Mouse (Mus musculus) E14TG2a.4 (cell line): ENCODE measurements at regions not wholly inside any gene's neighbourhood (a gene's known extent, or its start where the extent isn't known, plus 50 kb on each side); places are given as distances from the start of the nearest gene placed in this dataset.
"Not testable (repeated sequence)": the region's sequence is repeated elsewhere in the genome, so short reads cannot be mapped to it uniquely, and the experiment has no call there.

Source experiments
- H3K27me3 ChIP-seq: 2 replicates; pipeline ENCODE4 v1.6.1; 2014; ENCODE audit warnings: low read length, control low read depth; ENCODE audit not compliant: insufficient read depth
- H3K36me3 ChIP-seq: 2 replicates; pipeline ENCODE4 v1.6.1; 2014; ENCODE audit warnings: low read length, control low read depth; ENCODE audit not compliant: insufficient read depth
- H3K4me1 ChIP-seq: replicated peaks from 2 replicates; pipeline ENCODE4 v1.6.1; 2014; ENCODE audit warnings: low read depth, low read length, control low read depth
- H3K4me3 ChIP-seq: replicated peaks from 2 replicates; pipeline ENCODE4 v1.5.1; 2014; ENCODE audit warnings: mild to moderate bottlenecking, low read length
- H3K9me3 ChIP-seq: 2 replicates; pipeline ENCODE4 v1.6.1; 2014; ENCODE audit warnings: low read length, control low read depth
- CTCF ChIP-seq: conservative IDR thresholded peaks from 2 replicates; pipeline ENCODE4 v1.5.1; 2014; ENCODE audit warnings: low read length
- NANOG ChIP-seq: IDR thresholded peaks from 2 replicates; pipeline ENCODE4 v1.6.1; 2014; ENCODE audit warnings: borderline replicate concordance, low read length, mixed read lengths
- POU5F1 ChIP-seq: IDR thresholded peaks from 2 replicates; pipeline ENCODE4 v1.6.1; 2014; ENCODE audit warnings: low read length, borderline replicate concordance

DNA sequence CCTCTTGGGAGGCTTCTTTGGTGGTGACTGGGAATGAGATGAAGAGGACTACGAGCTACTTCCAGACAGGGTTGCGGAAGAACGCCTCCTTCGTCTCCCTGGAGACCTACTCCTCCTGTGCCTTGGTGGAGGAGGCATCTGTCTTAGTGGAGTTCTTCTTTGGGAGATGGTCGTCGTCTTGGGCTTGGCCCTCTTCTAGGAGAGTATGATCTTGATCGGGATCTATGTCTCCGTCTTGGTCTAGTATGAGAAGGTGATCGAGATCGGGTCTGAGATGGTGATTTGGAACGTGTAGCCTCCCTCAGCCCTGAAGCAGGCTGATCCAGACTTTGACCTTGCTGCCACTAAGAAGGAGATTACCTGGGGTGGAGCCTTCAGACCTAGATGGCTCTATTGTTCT lies 276.3 kb downstream of the 1810013L24Rik start:
- Histone ChIP-seq H3K36me3 (peaks cover 12% of the 10 kb centered on the region; the same call in 1 of the 2 replicates), H3K4me3 (no peak overlapping the region), H3K4me1 (no peaks in the 10 kb centered on the region), H3K9me3 (peaks cover 53% of the 10 kb centered on the region), H3K27me3 (no peaks in the 10 kb centered on the region)
- TF ChIP-seq POU5F1 (no peak), NANOG (no peak), CTCF (no peak)

DNA sequence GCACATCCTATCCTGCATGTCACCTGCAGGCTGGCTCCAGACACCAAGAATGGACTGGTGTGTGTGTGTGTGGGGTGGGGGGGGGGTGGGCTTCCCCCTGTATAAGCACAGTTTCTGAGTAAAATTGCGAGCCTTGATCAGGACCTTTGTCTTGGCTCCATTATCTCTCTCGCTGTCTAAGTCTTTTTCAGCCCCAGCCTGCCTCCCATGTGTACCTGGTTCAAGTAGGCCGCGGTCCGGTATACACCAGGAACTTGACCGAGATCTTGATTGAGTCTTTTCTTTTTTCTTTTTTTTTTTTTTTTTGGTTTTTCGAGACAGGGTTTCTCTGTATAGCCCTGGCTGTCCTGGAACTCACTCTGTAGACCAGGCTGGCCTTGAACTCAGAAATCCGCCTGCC lies 276.8 kb downstream of the 1810013L24Rik start:
- Histone ChIP-seq H3K9me3 (peaks cover 58% of the 10 kb centered on the region), H3K36me3 (peaks cover 12% of the 10 kb centered on the region; the same call in 1 of the 2 replicates)
- H3K27me3 ChIP-seq, H3K4me3 ChIP-seq, H3K4me1 ChIP-seq: not testable (repeated sequence)

DNA sequence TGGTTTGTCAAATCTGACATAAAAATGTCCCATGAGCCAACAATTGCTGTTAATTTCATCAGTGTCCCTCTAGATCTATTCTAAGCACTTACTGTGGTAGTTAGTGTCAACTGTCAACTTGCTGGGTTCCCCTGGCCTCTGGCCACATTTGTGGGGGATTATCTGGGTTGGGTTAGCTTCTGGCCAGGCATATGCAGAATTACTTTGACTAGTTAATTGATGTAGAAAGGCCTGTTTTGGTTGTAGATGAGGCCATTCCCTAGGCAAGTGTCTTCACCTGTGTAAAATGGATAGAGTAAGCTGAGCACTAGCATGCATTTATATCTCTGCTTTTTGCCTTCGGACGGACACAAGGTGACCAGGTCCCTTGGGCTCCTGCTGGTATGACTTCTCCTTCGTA lies 283.9 kb downstream of the 1810013L24Rik start:
- TF ChIP-seq CTCF (no peak), NANOG (no peak), POU5F1 (no peak)
- no peak overlapping the region for H3K4me3 ChIP-seq

DNA sequence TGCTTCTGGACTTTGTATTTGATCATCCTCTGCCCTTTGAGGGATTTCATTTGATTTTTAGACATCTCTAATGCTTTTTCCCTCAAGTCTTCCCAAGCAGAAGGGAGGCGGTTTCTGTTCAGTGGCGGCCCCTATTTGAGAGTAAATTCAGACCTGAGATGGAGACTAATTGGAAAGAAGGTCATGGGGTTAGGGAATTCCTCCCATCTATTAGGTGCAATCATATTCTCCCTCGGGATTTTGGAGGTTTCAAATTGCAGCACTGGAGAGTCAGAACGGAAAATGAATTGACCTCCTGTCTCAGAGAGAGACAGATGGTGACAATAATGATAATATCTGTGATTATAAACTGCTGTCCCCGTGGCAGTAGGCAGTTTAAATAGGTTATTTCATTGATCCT lies 285.6 kb downstream of the 1810013L24Rik start:
- Histone ChIP-seq H3K4me3 (no peak overlapping the region), H3K36me3 (no peaks in the 10 kb centered on the region), H3K27me3 (no peaks in the 10 kb centered on the region), H3K4me1 (no peaks in the 10 kb centered on the region), H3K9me3 (peaks cover 13% of the 10 kb centered on the region)
- TF ChIP-seq CTCF (no peak), POU5F1 (no peak), NANOG (no peak)

More for the DNA sequence above, 283.9 kb downstream of the 1810013L24Rik start:
- no peaks in the 10 kb centered on the region for H3K27me3 ChIP-seq
- no peaks in the 10 kb centered on the region for H3K4me1 ChIP-seq
- H3K9me3 ChIP-seq = peaks cover 30% of the 10 kb centered on the region
- no peaks in the 10 kb centered on the region for H3K36me3 ChIP-seq

DNA sequence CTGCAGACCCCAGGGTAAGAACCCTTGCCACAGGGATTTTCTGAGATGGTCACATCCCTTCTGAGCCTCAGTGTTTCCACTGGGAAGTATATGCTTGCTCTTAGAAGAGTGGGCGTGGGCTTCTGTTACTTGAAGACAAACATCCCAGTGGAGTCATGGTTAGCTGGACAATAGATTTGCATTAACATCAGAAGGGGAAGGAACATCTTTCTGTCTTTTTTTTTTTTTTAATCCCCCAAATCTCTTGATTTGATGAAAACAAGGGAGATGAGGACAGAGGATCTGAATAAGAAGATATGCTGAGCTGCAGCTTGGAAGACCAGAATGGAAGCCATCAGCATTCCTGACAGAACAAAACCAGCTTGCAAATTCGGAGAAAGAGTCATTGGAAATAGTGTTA lies 291.7 kb downstream of the 1810013L24Rik start:
- H3K4me3 ChIP-seq = no peak overlapping the region
- H3K27me3 ChIP-seq = no peaks in the 10 kb centered on the region
- no peaks in the 10 kb centered on the region for H3K36me3 ChIP-seq
- TF ChIP-seq NANOG (no peak), POU5F1 (no peak), CTCF (no peak)
- no peaks in the 10 kb centered on the region for H3K9me3 ChIP-seq
- peaks cover 13% of the 10 kb centered on the region for H3K4me1 ChIP-seq

DNA sequence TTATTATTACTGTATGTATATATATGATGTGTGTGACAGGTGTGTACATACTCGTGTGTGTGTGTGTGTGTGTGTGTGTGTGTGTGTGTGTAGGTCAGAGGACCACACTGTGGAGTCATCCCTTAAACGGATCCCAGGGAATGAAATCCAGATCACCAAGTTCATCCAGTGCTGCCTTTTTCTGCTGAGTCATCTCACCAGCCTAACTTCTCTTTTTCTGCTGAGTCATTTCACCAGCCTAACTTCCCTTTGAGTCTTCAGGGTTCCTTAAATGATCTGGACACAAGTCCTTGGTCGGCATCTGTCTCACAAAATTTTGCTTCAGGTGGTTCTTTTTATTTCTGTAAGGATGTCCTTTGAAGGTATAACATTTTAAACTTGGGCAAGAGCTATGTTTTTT lies 302.2 kb downstream of the 1810013L24Rik start:
- Histone ChIP-seq H3K4me3 (no peak overlapping the region), H3K4me1 (peaks cover 76% of the 10 kb centered on the region), H3K9me3 (no peaks in the 10 kb centered on the region), H3K27me3 (no peaks in the 10 kb centered on the region), H3K36me3 (peaks cover 16% of the 10 kb centered on the region)
- TF ChIP-seq CTCF (no peak), POU5F1 (no peak), NANOG (no peak)

DNA sequence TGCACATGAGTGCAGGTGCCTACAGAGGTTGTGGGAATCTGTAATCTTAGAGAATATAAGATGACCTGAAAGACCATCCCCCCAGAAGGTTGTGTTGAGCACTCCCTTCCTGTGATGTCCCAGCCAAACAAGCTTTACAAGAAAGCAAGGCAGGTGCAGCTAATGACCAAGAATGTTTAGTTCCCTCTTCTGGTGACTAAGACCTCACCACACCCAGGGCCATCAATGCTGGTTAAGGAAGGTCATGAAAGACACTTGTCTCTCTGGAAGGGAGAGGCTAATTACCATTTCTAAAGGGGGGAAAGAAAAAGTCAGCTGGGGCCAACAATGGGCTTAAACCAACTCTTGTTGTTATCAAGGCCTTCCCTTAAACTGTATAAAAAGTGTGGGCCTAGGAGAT lies 302.9 kb downstream of the 1810013L24Rik start:
- no peaks in the 10 kb centered on the region for H3K9me3 ChIP-seq
- TF ChIP-seq POU5F1 (no peak), NANOG (peak; percentile 92)

DNA sequence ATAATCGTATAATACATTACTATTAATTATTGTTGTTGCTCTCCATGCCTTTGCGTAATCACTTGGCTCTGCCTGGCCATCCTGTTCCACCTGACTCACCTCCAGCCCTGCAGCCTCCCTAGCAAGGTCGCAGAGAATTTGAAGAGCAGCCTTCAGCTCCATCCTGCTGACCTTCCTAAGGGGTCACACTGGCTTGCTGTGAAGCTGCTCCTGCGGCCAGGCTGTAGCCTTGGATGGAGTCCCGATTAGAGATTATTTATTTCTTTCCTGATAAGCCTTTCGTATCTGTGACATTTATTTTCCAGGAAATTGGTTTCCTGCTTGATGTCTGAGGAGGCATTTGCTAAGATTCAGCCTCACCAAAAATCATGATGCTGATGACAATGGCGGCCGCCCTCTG lies 305.5 kb downstream of the 1810013L24Rik start:
- peaks cover 82% of the 10 kb centered on the region for H3K4me1 ChIP-seq
- no peak for TF ChIP-seq CTCF
- TF ChIP-seq POU5F1 = no peak
- no peak for TF ChIP-seq NANOG
- no peaks in the 10 kb centered on the region for H3K27me3 ChIP-seq
- peaks cover 28% of the 10 kb centered on the region for H3K36me3 ChIP-seq
- H3K4me3 ChIP-seq = peak overlapping the region; percentile 75
- H3K9me3 ChIP-seq = no peaks in the 10 kb centered on the region

More for the DNA sequence above, 302.9 kb downstream of the 1810013L24Rik start:
- Histone ChIP-seq H3K4me1 (peaks cover 76% of the 10 kb centered on the region), H3K27me3 (no peaks in the 10 kb centered on the region), H3K36me3 (peaks cover 22% of the 10 kb centered on the region), H3K4me3 (peak overlapping the region; percentile 75)

DNA sequence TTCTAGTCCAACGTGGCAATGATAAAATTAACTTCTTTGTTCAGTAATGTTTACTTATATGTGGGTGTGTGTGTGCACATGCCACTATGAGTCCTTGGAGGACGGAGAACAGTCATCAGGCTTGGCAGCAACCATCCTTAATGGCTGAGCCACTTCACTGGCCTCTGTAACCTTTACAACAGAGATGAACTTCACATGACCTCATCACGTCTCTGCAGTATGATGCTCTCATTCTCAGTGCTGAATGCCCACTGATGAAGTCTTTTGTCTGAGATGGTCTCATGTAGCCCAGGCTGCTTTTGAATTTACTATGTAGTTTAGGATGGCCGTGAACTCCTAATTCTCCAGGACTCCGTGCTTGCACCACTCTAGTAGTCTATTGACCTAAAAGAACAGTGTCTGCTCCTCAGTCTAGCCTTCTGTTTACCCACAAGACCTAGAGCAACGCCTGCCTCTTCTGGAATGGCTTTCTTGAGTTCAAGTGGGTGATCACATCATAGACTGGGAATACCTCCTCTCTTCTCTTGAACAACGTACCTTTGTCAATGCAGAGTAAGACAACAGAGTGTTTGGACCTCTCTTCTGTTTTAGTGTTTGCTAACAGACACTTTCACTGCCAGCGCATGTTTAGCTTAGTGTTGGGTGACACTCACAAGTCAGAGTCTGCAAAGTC lies 308.8 kb downstream of the 1810013L24Rik start:
- Histone ChIP-seq H3K4me1 (peaks cover 75% of the 10 kb centered on the region), H3K9me3 (no peaks in the 10 kb centered on the region), H3K27me3 (no peaks in the 10 kb centered on the region), H3K36me3 (peaks cover 56% of the 10 kb centered on the region), H3K4me3 (no peak overlapping the region)
- TF ChIP-seq NANOG = peak; percentile 34; the same call in 1 of the 2 replicates
- no peak for TF ChIP-seq POU5F1
